ENCODE assay signal across 22 mouse cellular contexts in genomic region chr14:86633799-86634198, GRCm38 (mm10).
DNase-seq lines count a peak whose midpoint lies in the region; ATAC-seq and TF ChIP-seq lines count a peak whose summit lies in the region.
"Had no signal": no experiment of that assay in that cellular context is flagged by ENCODE, and none has a peak within 500 bp of the region (broad histone marks: within the 10 kb centered on the region; RNA-seq: fewer than 3 reads in every experiment).

No protein-coding gene starts in this region.

- no peaks in the 10 kb centered on the region for H3K27me3 ChIP-seq in intestine, embryonic 14.5 days (replicated peaks; ENCODE audit: control insufficient read depth, insufficient read depth, low read length)
- no peaks in the 10 kb centered on the region for H3K27me3 ChIP-seq in intestine, postnatal 0 days (replicated peaks; ENCODE audit: control insufficient read depth, insufficient read depth, low read length)
- no peaks in the 10 kb centered on the region for H3K27me3 ChIP-seq in kidney, adult 2 months (replicated peaks; ENCODE audit: control insufficient read depth, insufficient read depth, low read length)
- H3K27me3 ChIP-seq: embryonic facial prominence, embryonic 13.5 days; heart, embryonic 15.5 days; hindbrain, embryonic 13.5 days; liver, embryonic 13.5 days; megakaryocyte, embryonic 14.5 days had no signal

- peak; percentile 51 for DNase-seq in intestine, embryonic 14.5 days (ENCODE audit: low spot score)
- DNase-seq in 3T3-L1 (ENCODE audit: low read depth, low spot score) (peak; percentile 4), R1 (ENCODE audit: low read depth, low spot score) (peak; percentile 20)
- peak; percentile 34 for DNase-seq in forelimb bud, embryonic 11.5 days (ENCODE audit: low read depth, low spot score)
- DNase-seq in kidney, adult 2 months: no peak
- DNase-seq in lung, postnatal 10 days: no peak
- DNase-seq: adrenal gland, adult 8-10 months; B cell, adult 2 months; cerebellum, postnatal 10 days; gastrocnemius, postnatal 10 days; heart, adult 18-20 months; kidney, adult 11 months; left cerebral cortex, postnatal 4 days; liver, embryonic 13.5 days; thymus, postnatal 36 days had no signal

- WGBS in intestine, embryonic 14.5 days: 69% methylated on average over 5 of the region's 5 CpGs
- 64% methylated on average over 5 of the region's 5 CpGs for WGBS in intestine, postnatal 0 days
- WGBS in kidney, adult 2 months: 56% methylated on average over 5 of the region's 5 CpGs

- no peaks in the 10 kb centered on the region for H3K4me1 ChIP-seq in intestine, embryonic 14.5 days (replicated peaks; ENCODE audit: control insufficient read depth, insufficient read depth, low read length)
- H3K4me1 ChIP-seq in intestine, postnatal 0 days (replicated peaks; ENCODE audit: control insufficient read depth, insufficient read depth, low read length): no peaks in the 10 kb centered on the region
- H3K4me1 ChIP-seq in kidney, adult 2 months (ENCODE audit: control insufficient read depth, insufficient read depth, low read length): no peaks in the 10 kb centered on the region
- H3K4me1 ChIP-seq: embryonic facial prominence, embryonic 13.5 days; forebrain, embryonic 10.5 days; heart, embryonic 15.5 days; hindbrain, embryonic 13.5 days; liver, embryonic 13.5 days had no signal

- no peak overlapping the region for H3K27ac ChIP-seq in intestine, embryonic 14.5 days (ENCODE audit: low read depth)
- no peak overlapping the region for H3K27ac ChIP-seq in intestine, postnatal 0 days (ENCODE audit: low read depth, low read length)
- H3K27ac ChIP-seq in kidney, adult 2 months (ENCODE audit: insufficient read depth, low read depth, low read length): no peak overlapping the region
- H3K27ac ChIP-seq: embryonic facial prominence, embryonic 13.5 days; forebrain, embryonic 10.5 days; heart, embryonic 15.5 days; hindbrain, embryonic 13.5 days; liver, embryonic 13.5 days had no signal

- no peak overlapping the region for H3K4me2 ChIP-seq in intestine, embryonic 14.5 days (ENCODE audit: low read length)
- no peak overlapping the region for H3K4me2 ChIP-seq in intestine, postnatal 0 days (replicated peaks; ENCODE audit: low read depth)
- H3K4me2 ChIP-seq: embryonic facial prominence, embryonic 13.5 days; heart, embryonic 15.5 days; hindbrain, embryonic 13.5 days; liver, embryonic 13.5 days had no signal

- TF ChIP-seq CTCF in intestine, postnatal 0 days (IDR thresholded peaks at IDR 0.05; ENCODE audit: low read depth): no peak
- no peak for TF ChIP-seq CTCF in kidney, adult 2 months (conservative IDR thresholded peaks at IDR 0.05; ENCODE audit: insufficient read depth, insufficient read length, low read depth, low read length)

- H3K36me3 ChIP-seq in intestine, embryonic 14.5 days (ENCODE audit: control insufficient read depth, insufficient read depth, low read length): no peaks in the 10 kb centered on the region
- H3K36me3 ChIP-seq in intestine, postnatal 0 days (ENCODE audit: control insufficient read depth, insufficient read depth): no peaks in the 10 kb centered on the region
- no peaks in the 10 kb centered on the region for H3K36me3 ChIP-seq in kidney, adult 2 months (ENCODE audit: control insufficient read depth, insufficient read depth, low read length)
- H3K36me3 ChIP-seq: embryonic facial prominence, embryonic 13.5 days; forebrain, embryonic 10.5 days; heart, embryonic 15.5 days; hindbrain, embryonic 13.5 days; liver, embryonic 13.5 days had no signal

- H3K9ac ChIP-seq in intestine, embryonic 14.5 days (ENCODE audit: low read length): no peak overlapping the region
- no peak overlapping the region for H3K9ac ChIP-seq in intestine, postnatal 0 days (ENCODE audit: low read depth, low read length)
- H3K9ac ChIP-seq: embryonic facial prominence, embryonic 13.5 days; heart, embryonic 15.5 days; hindbrain, embryonic 13.5 days; liver, embryonic 13.5 days had no signal

- no peak overlapping the region for H3K4me3 ChIP-seq in intestine, embryonic 14.5 days (ENCODE audit: low read depth, low read length)
- no peak overlapping the region for H3K4me3 ChIP-seq in intestine, postnatal 0 days (ENCODE audit: low read depth, low read length)
- no peak overlapping the region for H3K4me3 ChIP-seq in kidney, adult 2 months (ENCODE audit: insufficient read depth, low read depth, low read length)
- H3K4me3 ChIP-seq: embryonic facial prominence, embryonic 13.5 days; forebrain, embryonic 10.5 days; heart, embryonic 15.5 days; hindbrain, embryonic 13.5 days; liver, embryonic 13.5 days; megakaryocyte, embryonic 14.5 days had no signal

- H3K9me3 ChIP-seq in intestine, embryonic 14.5 days (ENCODE audit: control insufficient read depth, low read length): no peaks in the 10 kb centered on the region
- H3K9me3 ChIP-seq in intestine, postnatal 0 days (ENCODE audit: control insufficient read depth): no peaks in the 10 kb centered on the region
- H3K9me3 ChIP-seq: embryonic facial prominence, embryonic 13.5 days; forebrain, embryonic 10.5 days; heart, embryonic 15.5 days; hindbrain, embryonic 13.5 days; liver, embryonic 13.5 days; megakaryocyte, embryonic 14.5 days had no signal

- no peak for ATAC-seq in intestine, embryonic 14.5 days (replicated peaks; ENCODE audit: low FRiP score, low TSS enrichment, low read depth)
- ATAC-seq in intestine, postnatal 0 days: no peak
- ATAC-seq: lung, postnatal 0 days had no signal

- no peak for TF ChIP-seq POLR2A in kidney, adult 2 months (IDR thresholded peaks at IDR 0.05; ENCODE audit: low read depth, low read length)

Comparison
In these comparisons a context has a peak if more than half of its experiments do, and no peak if none do; other contexts are left out.
1. DNase-seq: peak in intestine, embryonic 14.5 days (single experiment), 3T3-L1 (single experiment), R1 (single experiment) and forelimb bud, embryonic 11.5 days (single experiment); none in kidney, adult 2 months (single experiment) and lung, postnatal 10 days (single experiment).